Mouse (Mus musculus) CH12.LX (cell line): ENCODE data around the gene Akr1c21.

ENCODE experiments used
- BHLHE40 ChIP-seq: IDR thresholded peaks from 2 replicates; pipeline ENCODE4 v1.6.1; 2011; ENCODE audit warnings: mild to moderate bottlenecking, low read depth, low read length, improper control_type of control experiment
- CHD2 ChIP-seq: IDR thresholded peaks from 2 replicates; pipeline ENCODE4 v1.6.1; 2011; ENCODE audit warnings: low read length, improper control_type of control experiment
- CTCF ChIP-seq, 2 experiments: IDR thresholded peaks in 1 of 2; conservative IDR thresholded peaks in 1 of 2; 2 replicates each; pipeline ENCODE4 v1.5.1; 2011 to 2012; ENCODE audit warnings: low read depth in 2 of 2, low read length in 2 of 2, improper control_type of control experiment in 1 of 2, inconsistent platforms in 1 of 2, mild to moderate bottlenecking in 1 of 2, moderate library complexity in 1 of 2
- ETS1 ChIP-seq: conservative IDR thresholded peaks from 2 replicates; pipeline ENCODE4 v1.6.1; 2012; ENCODE audit warnings: low read depth, mild to moderate bottlenecking, inconsistent platforms, low read length, improper control_type of control experiment, moderate library complexity
- JUN ChIP-seq: IDR thresholded peaks from 2 replicates; pipeline ENCODE4 v1.6.1; 2011; ENCODE audit warnings: low read depth, mild to moderate bottlenecking, low read length, improper control_type of control experiment, moderate library complexity; ENCODE audit not compliant: insufficient read depth
- NRF1 ChIP-seq: IDR thresholded peaks from 2 replicates; pipeline ENCODE4 v1.6.1; 2014; ENCODE audit warnings: low read depth, mild to moderate bottlenecking, inconsistent platforms, low read length, improper control_type of control experiment, moderate library complexity
- POLR2A ChIP-seq: IDR thresholded peaks from 2 replicates; pipeline ENCODE4 v1.6.1; 2011; ENCODE audit warnings: low read depth, mild to moderate bottlenecking, improper control_type of control experiment, low read length
- RCOR1 ChIP-seq: conservative IDR thresholded peaks from 2 replicates; pipeline ENCODE4 v1.6.1; 2012; ENCODE audit warnings: low read depth, mild to moderate bottlenecking, inconsistent platforms, low read length, improper control_type of control experiment
- UBTF ChIP-seq: IDR thresholded peaks from 2 replicates; pipeline ENCODE4 v1.6.1; 2012; ENCODE audit warnings: low read depth, mild to moderate bottlenecking, inconsistent platforms, low read length, improper control_type of control experiment, moderate library complexity
- ZNF384 ChIP-seq: IDR thresholded peaks from 2 replicates; pipeline ENCODE4 v1.6.1; 2012; ENCODE audit warnings: low read depth, low read length, improper control_type of control experiment, inconsistent platforms

DNA sequence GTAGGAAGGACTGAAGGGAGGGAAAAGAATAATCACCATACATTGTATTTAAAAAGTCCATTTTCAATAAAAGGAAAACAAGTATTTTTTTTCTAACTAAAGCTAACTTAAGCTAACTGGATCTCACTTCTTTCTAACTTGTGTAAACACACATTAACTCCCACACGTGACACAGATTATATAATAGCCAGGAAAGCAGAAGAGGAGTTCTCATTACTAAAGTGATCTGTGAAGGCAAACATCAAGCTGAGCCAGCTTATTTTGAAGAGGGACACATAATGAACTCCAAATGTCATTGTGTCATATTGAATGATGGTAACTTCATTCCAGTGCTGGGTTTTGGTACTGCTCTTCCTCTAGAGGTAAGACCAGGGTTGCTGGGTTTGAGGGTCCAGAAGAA is at the start of gene Akr1c21:
- no peak for TF ChIP-seq JUN
- no peak for TF ChIP-seq POLR2A
- TF ChIP-seq NRF1, result no peak
- TF ChIP-seq UBTF, result no peak
- no peak for TF ChIP-seq BHLHE40
- TF ChIP-seq CTCF (conservative IDR thresholded peaks at IDR 0.05 in 1 of 2, IDR thresholded peaks at IDR 0.05 in 1 of 2; ENCODE audit: low read depth in 2 of 2, low read length in 2 of 2), result no peak
- no peak for TF ChIP-seq RCOR1
- no peak for TF ChIP-seq ETS1
- TF ChIP-seq CHD2, result no peak
- TF ChIP-seq ZNF384, result no peak
